Mouse (Mus musculus) C2C12 (cell line): ENCODE results near the gene Nfatc4. TPM values are rescaled to one million over a fixed set of nuclear protein-coding genes. Genes with fewer than 3 reads are reported as not detected.
A peak's percentile ranks its signal among the peaks of the same experiment; 100 is the strongest.

ENCODE experiments used
- H3K27me3 ChIP-seq: one replicate; pipeline ENCODE4 v1.6.1; 2011; ENCODE audit not compliant: control insufficient read depth, insufficient read depth, insufficient read length
- H3K36me3 ChIP-seq: one replicate; pipeline ENCODE4 v1.6.1; 2011; ENCODE audit not compliant: control insufficient read depth, insufficient read depth
- H3K4me3 ChIP-seq: one replicate; pipeline ENCODE4 v1.5.1; 2011; ENCODE audit warnings: mild to moderate bottlenecking, control low read depth; ENCODE audit not compliant: poor library complexity, insufficient read depth, severe bottlenecking
- H3K79me2 ChIP-seq: one replicate; pipeline ENCODE4 v1.6.1; 2011; ENCODE audit not compliant: control insufficient read depth, insufficient read depth
- H3K79me3 ChIP-seq: one replicate; pipeline ENCODE4 v1.6.1; 2011; ENCODE audit warnings: low read depth, control low read depth
- H3ac ChIP-seq: one replicate; pipeline ENCODE3; 2011; ENCODE audit warnings: low read depth; ENCODE audit not compliant: control insufficient read depth, insufficient read length
- CEBPB ChIP-seq: IDR thresholded peaks from one replicate; pipeline ENCODE4 v1.6.1; 2011; ENCODE audit warnings: low read depth, mild to moderate bottlenecking, control low read depth, moderate library complexity
- CTCF ChIP-seq: IDR thresholded peaks from one replicate; pipeline ENCODE4 v1.5.1; 2011; ENCODE audit not compliant: control insufficient read depth, insufficient read depth, insufficient read length
- FOSL1 ChIP-seq: IDR thresholded peaks from one replicate; pipeline ENCODE4 v1.8.0; 2011; ENCODE audit warnings: mild to moderate bottlenecking, low read length; ENCODE audit not compliant: poor library complexity, insufficient read depth, severe bottlenecking
- MAX ChIP-seq: IDR thresholded peaks from one replicate; pipeline ENCODE4 v1.6.1; 2011; ENCODE audit warnings: mild to moderate bottlenecking, control low read depth
- MYOD1 ChIP-seq: IDR thresholded peaks from one replicate; pipeline ENCODE4 v1.6.1; 2011; ENCODE audit warnings: low read depth; ENCODE audit not compliant: control insufficient read depth, insufficient read length
- MYOG ChIP-seq: IDR thresholded peaks from one replicate; pipeline ENCODE4 v1.6.1; 2011; ENCODE audit not compliant: control insufficient read depth, insufficient read length; ENCODE audit errors: extremely low read depth
- USF1 ChIP-seq: IDR thresholded peaks from one replicate; pipeline ENCODE4 v1.6.1; 2011; ENCODE audit warnings: low read depth, mild to moderate bottlenecking, control low read depth, moderate library complexity
- polyA plus RNA-seq: library from polyadenylated mRNA; unstranded; fragments of >200 nt; fragmentation: generic; extraction: Trizol; gene quantifications from one replicate; pipeline ENCODE4 v1.2.1, GENCODE M21; 2012; ENCODE audit warnings: missing spikeins

The Nfatc4 gene
- polyA plus RNA-seq, 1 experiment = 1.2 TPM

- H3K4me3 ChIP-seq = no peak overlapping the region
These were observed 40.8 kb downstream of the Nfatc4 start for GRCm38 (mm10) chr14:55863773-55864172.

DNA sequence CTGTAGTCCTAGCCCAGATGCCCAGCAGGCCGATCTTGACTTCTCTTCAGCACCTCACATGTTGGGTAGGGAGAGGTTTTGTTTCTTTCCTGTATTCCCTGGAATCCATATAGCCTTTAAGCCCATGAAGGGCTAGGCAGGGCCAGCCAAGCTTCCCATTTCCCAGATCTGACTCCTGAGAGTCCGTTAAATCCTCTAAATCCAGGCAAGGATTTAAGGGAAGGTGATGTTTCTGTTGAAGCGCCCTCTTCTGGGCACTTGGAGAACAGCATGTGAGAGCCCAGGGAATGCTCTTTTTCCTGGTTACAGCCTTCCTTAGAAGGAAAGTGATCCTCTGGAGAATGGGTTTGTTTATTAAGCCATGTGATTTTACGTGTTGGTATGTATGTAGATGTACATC, 44.0 kb downstream of the Nfatc4 start:
- no peak for TF ChIP-seq FOSL1
- TF ChIP-seq MAX = no peak
- no peak for TF ChIP-seq MYOD1
- TF ChIP-seq MYOG = no peak
- TF ChIP-seq CTCF = peak; percentile 40
- no peak for TF ChIP-seq CEBPB

More at GRCm38 (mm10) chr14:55863773-55864172, 40.8 kb downstream of the Nfatc4 start:
- H3K27me3 ChIP-seq = peaks cover 10% of the 10 kb centered on the region
- H3K36me3 ChIP-seq = no peaks in the 10 kb centered on the region
- H3K79me2 ChIP-seq = no peaks in the 10 kb centered on the region
- no peak for TF ChIP-seq USF1
- TF ChIP-seq CTCF = peak; percentile 67
- H3ac ChIP-seq = no peak overlapping the region
- H3K79me3 ChIP-seq = no peaks in the 10 kb centered on the region

GRCm38 (mm10) chr14:55868230-55869026, 45.5 kb downstream of the Nfatc4 start:
- Histone ChIP-seq H3K27me3 (peaks cover 7% of the 10 kb centered on the region), H3K36me3 (no peaks in the 10 kb centered on the region), H3ac (no peak overlapping the region), H3K79me3 (no peaks in the 10 kb centered on the region), H3K79me2 (no peaks in the 10 kb centered on the region), H3K4me3 (no peak overlapping the region)
- TF ChIP-seq MYOG (no peak), MYOD1 (no peak), CTCF (no peak), FOSL1 (no peak), USF1 (no peak), CEBPB (no peak), MAX (no peak)

More for the DNA sequence above, 44.0 kb downstream of the Nfatc4 start:
- peaks cover 9% of the 10 kb centered on the region for H3K27me3 ChIP-seq
- no peaks in the 10 kb centered on the region for H3K36me3 ChIP-seq
- no peak overlapping the region for H3ac ChIP-seq
- H3K79me3 ChIP-seq = no peaks in the 10 kb centered on the region
- no peaks in the 10 kb centered on the region for H3K79me2 ChIP-seq
- H3K4me3 ChIP-seq = no peak overlapping the region

DNA sequence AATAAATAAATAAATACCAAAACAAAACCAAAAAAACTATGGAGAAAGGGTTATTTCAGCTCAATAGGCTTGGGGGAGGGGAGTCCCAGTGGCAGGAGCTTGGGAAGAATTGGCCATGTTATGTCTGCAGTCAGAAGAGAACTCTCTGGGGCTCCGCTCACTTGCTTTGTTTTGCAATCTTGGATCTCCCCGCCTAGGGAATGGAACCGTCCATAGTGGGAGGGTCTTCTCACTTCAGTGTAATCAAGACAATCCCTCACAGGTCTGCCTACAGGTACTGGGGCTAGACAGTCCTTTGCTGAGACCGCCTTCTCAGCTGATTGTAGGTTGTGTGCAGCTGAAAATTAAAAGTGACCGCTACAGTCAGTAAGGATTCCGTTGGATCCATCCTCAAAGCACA, 46.6 kb downstream of the Nfatc4 start:
- no peaks in the 10 kb centered on the region for H3K36me3 ChIP-seq
- no peaks in the 10 kb centered on the region for H3K79me2 ChIP-seq
- H3K27me3 ChIP-seq = peaks cover 7% of the 10 kb centered on the region
- no peak overlapping the region for H3ac ChIP-seq
- H3K4me3 ChIP-seq = no peak overlapping the region
- TF ChIP-seq MYOD1 = no peak
- TF ChIP-seq MAX = no peak
- TF ChIP-seq CEBPB = no peak
- H3K79me3 ChIP-seq = no peaks in the 10 kb centered on the region

GRCm38 (mm10) chr14:55872039-55872438, 49.1 kb downstream of the Nfatc4 start:
- Histone ChIP-seq H3K4me3 (no peak overlapping the region), H3K27me3 (no peaks in the 10 kb centered on the region), H3K79me2 (no peaks in the 10 kb centered on the region), H3K36me3 (no peaks in the 10 kb centered on the region), H3ac (no peak overlapping the region), H3K79me3 (no peaks in the 10 kb centered on the region)
- TF ChIP-seq MYOD1 (no peak), CTCF (no peak), USF1 (no peak), MAX (no peak), MYOG (no peak), FOSL1 (no peak), CEBPB (no peak)

DNA sequence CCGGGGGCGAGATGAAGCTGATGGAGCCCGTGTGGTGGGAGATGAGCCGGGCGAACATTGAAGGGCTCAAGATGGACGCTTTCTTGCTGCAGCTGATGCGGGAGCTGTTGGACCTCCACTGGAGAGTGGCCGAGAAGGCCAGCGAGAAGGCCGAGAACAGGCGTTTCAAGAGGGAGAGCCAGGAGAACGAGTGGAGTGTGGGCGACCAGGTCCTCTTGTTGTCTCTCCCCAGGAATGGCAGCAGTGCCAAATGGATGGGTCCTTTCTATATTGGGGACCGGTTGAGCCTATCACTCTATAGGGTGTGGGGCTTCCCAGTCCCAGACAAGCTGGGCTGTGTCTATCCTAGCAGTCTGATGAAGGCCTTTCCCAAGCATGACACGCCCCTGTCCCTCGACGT, 49.6 kb downstream of the Nfatc4 start:
- TF ChIP-seq MAX = no peak
- no peak for TF ChIP-seq CEBPB
- no peak for TF ChIP-seq CTCF
- no peak for TF ChIP-seq USF1
- no peak for TF ChIP-seq FOSL1
- no peak for TF ChIP-seq MYOD1
- no peak for TF ChIP-seq MYOG
- Histone ChIP-seq H3K79me2 (no peaks in the 10 kb centered on the region), H3K36me3 (no peaks in the 10 kb centered on the region), H3K27me3 (no peaks in the 10 kb centered on the region), H3K4me3 (no peak overlapping the region), H3ac (no peak overlapping the region), H3K79me3 (no peaks in the 10 kb centered on the region)
